Mouse (Mus musculus) heart, adult 2 months (tissue): ENCODE measurements around the gene Tesk2.
A peak's percentile ranks its signal among the peaks of the same experiment; 100 is the strongest.

Experiments
- CTCF ChIP-seq: fragments of 200-600 bp; IDR thresholded peaks from 2 replicates; pipeline ENCODE4 v1.8.1; 2022; ENCODE audit warnings: antibody characterized with exemption, mild to moderate bottlenecking, moderate library complexity
- EP300 ChIP-seq: fragments of 200-500 bp; IDR thresholded peaks from 2 replicates; pipeline ENCODE4 v1.6.1; 2011; ENCODE audit warnings: low read depth, low read length, control low read depth; ENCODE audit not compliant: insufficient read depth
- POLR2A ChIP-seq: fragments of 200-500 bp; IDR thresholded peaks from 2 replicates; pipeline ENCODE4 v1.6.1; 2011; ENCODE audit warnings: mild to moderate bottlenecking, low read depth, low read length, control low read depth; ENCODE audit not compliant: insufficient read depth

DNA sequence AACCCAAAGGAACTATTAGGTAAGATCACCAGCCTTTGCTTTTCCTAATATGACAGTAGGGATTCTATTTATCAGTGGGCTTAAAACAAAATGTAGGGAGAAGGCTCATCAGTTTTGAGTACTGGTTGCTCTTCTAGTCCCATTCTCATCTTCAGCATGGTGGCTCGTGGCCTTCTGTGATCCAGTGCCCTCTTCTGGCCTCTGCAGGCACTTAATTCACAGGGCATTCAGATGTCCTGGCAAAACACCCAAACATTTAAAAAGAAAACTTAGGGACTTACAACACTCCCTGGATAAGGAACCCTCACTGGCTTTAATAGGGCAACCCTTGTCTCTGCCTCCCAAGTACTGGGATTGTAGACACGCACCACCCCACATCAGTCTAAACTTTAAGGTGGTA, 73.5 kb downstream of the Tesk2 start:
- no peak for TF ChIP-seq POLR2A
- peak; percentile 27 for TF ChIP-seq CTCF
- no peak for TF ChIP-seq EP300
